Mouse (Mus musculus) inflammation-experienced regulatory T-cells, adult 6 months (primary cell): ENCODE data around the gene Spata31. TPM values are rescaled to one million over a fixed set of nuclear protein-coding genes. Genes with fewer than 3 reads are reported as not detected.

Source experiments
- ATAC-seq: one replicate; pipeline ENCODE4 v1.8.0; 2017
- polyA plus RNA-seq, 3 experiments: library from polyadenylated mRNA; unstranded; fragments of 100-300 nt; shearing (Covaris generic); gene quantifications; one replicate each; pipeline ENCODE4 v1.2.1; 2017

Spata31 gene
- polyA plus RNA-seq: not detected

- ATAC-seq: no peak
These were observed at the start of gene Spata31 for GRCm38 (mm10) chr13:64917191-64917590. Spata31 (plus strand) TSS chr13:64917406.

GRCm38 (mm10) chr13:64903132-64903531 is 14.1 kb upstream of the Spata31 start:
- no peak for ATAC-seq

- no peak for ATAC-seq
These were observed 13.5 kb upstream of the Spata31 start, which contains the start of gene Cntnap3 for GRCm38 (mm10) chr13:64903585-64904208. Cntnap3 (minus strand) TSS chr13:64903955.

Other genes starting within 250 kb of the Spata31 start
- not detected for gene Cntnap3, start 13.5 kb upstream of the Spata31 start, polyA plus RNA-seq
- gene Spata31d1c, start 115.7 kb downstream of the Spata31 start, polyA plus RNA-seq: not detected
- gene Prss47, start 135.4 kb downstream of the Spata31 start, polyA plus RNA-seq: not detected
- 10 to 100 TPM; 10.7 to 34.8 (median 19.7) TPM for gene Mfsd14b, start 195.6 kb downstream of the Spata31 start, polyA plus RNA-seq
- gene Olfr465-ps1, start 220.7 kb downstream of the Spata31 start, polyA plus RNA-seq: not detected
- gene Olfr466, start 232.8 kb downstream of the Spata31 start, polyA plus RNA-seq: under 1 TPM in 1 of 3 experiments, not detected in 2; 0.11 TPM